Mouse (Mus musculus) CD8-positive naive resting alpha-beta T cell, adult 2 months (primary cell): ENCODE measurements around the gene Slc52a3.
A peak's percentile ranks its signal among the peaks of the same experiment; 100 is the strongest.

Source experiments
- DNase-seq, 2 experiments: peaks; one replicate each; pipeline ENCODE4 v3.0.0; 2022; ENCODE audit warnings: low read depth in 2 of 2, low spot score in 2 of 2

The Slc52a3 gene

GRCm38 (mm10) chr2:151996229-151997189, at the start of gene Slc52a3:
TSS of gene Slc52a3 (plus strand) at chr2:151996511.
- DNase-seq: peak; percentile 86 to 91

- no peak for DNase-seq
These were observed 48.7 kb upstream of the Slc52a3 start for GRCm38 (mm10) chr2:151947617-151948016.

- no peak for DNase-seq
These were observed 48.0 kb upstream of the Slc52a3 start for GRCm38 (mm10) chr2:151948311-151948710.

- no peak for DNase-seq
These were observed 47.1 kb upstream of the Slc52a3 start for GRCm38 (mm10) chr2:151949082-151949774.

- no peak for DNase-seq
These were observed 42.6 kb upstream of the Slc52a3 start for GRCm38 (mm10) chr2:151953665-151954064.

- DNase-seq: no peak
These were observed 39.7 kb upstream of the Slc52a3 start for GRCm38 (mm10) chr2:151956500-151957137.

- no peak for DNase-seq
These were observed 37.0 kb upstream of the Slc52a3 start for GRCm38 (mm10) chr2:151959274-151959673.

GRCm38 (mm10) chr2:151961284-151962196, 34.8 kb upstream of the Slc52a3 start:
- no peak for DNase-seq

GRCm38 (mm10) chr2:151962474-151962873, 33.8 kb upstream of the Slc52a3 start:
- DNase-seq: no peak

GRCm38 (mm10) chr2:151963319-151963718, 33.0 kb upstream of the Slc52a3 start:
- no peak for DNase-seq

- DNase-seq: no peak
These were observed 32.3 kb upstream of the Slc52a3 start for GRCm38 (mm10) chr2:151964052-151964451.

GRCm38 (mm10) chr2:151967176-151967750, 29.0 kb upstream of the Slc52a3 start:
- DNase-seq: no peak

GRCm38 (mm10) chr2:151967792-151968191, 28.5 kb upstream of the Slc52a3 start:
- DNase-seq: no peak

- no peak for DNase-seq
These were observed 27.9 kb upstream of the Slc52a3 start for GRCm38 (mm10) chr2:151968451-151968850.

- DNase-seq: no peak
These were observed 27.3 kb upstream of the Slc52a3 start for GRCm38 (mm10) chr2:151968986-151969385.

- DNase-seq: no peak
These were observed 26.9 kb upstream of the Slc52a3 start for GRCm38 (mm10) chr2:151969396-151969795.

- peak; percentile 46 to 53 for DNase-seq
These were observed 25.8 kb upstream of the Slc52a3 start for GRCm38 (mm10) chr2:151970191-151971172.

GRCm38 (mm10) chr2:151971748-151972147, 24.6 kb upstream of the Slc52a3 start:
- no peak for DNase-seq
